Mouse (Mus musculus) liver, embryonic 16.5 days (tissue): Measurements from ENCODE around the gene Tmem115. TPM values are rescaled to one million over a fixed set of nuclear protein-coding genes. Genes with fewer than 3 reads are reported as not detected.

Experiments
- ATAC-seq: fragments of 200-750 bp; cut with Nextera tagmentation; 2 replicates; pipeline ENCODE4 v1.8.0; 2017; ENCODE audit warnings: low read depth, mild to moderate bottlenecking, moderate number of reproducible peaks, moderate library complexity
- H3K27ac ChIP-seq: fragments of 300-500 bp; sonication (generic); 2 replicates; pipeline ENCODE4 v1.5.1; 2014; ENCODE audit warnings: mild to moderate bottlenecking, low read length
- H3K27me3 ChIP-seq: fragments of 300-500 bp; sonication (generic); 2 replicates; pipeline ENCODE4 v1.6.1; 2014; ENCODE audit warnings: low read depth, low read length, mixed read lengths; ENCODE audit not compliant: control insufficient read depth, insufficient read depth
- H3K36me3 ChIP-seq: fragments of 300-500 bp; sonication (generic); 2 replicates; pipeline ENCODE4 v1.6.1; 2014; ENCODE audit warnings: mild to moderate bottlenecking; ENCODE audit not compliant: control insufficient read depth, insufficient read depth
- H3K4me1 ChIP-seq: fragments of 300-500 bp; sonication (generic); 2 replicates; pipeline ENCODE4 v1.6.1; 2014; ENCODE audit warnings: low read depth, low read length, mixed read lengths; ENCODE audit not compliant: control insufficient read depth
- H3K4me2 ChIP-seq: fragments of 300-500 bp; sonication (generic); 2 replicates; pipeline ENCODE4 v1.6.1; 2014; ENCODE audit warnings: low read depth, low read length, mixed read lengths
- H3K4me3 ChIP-seq: fragments of 300-500 bp; sonication (generic); 2 replicates; pipeline ENCODE4 v1.5.1; 2014; ENCODE audit warnings: low read depth, mild to moderate bottlenecking, low read length
- H3K9ac ChIP-seq: fragments of 300-500 bp; sonication (generic); 2 replicates; pipeline ENCODE4 v1.6.1; 2014; ENCODE audit warnings: low read depth, low read length
- H3K9me3 ChIP-seq: fragments of 300-500 bp; sonication (generic); replicated peaks from 2 replicates; pipeline ENCODE4 v1.6.1; 2016; ENCODE audit warnings: low read length; ENCODE audit not compliant: control insufficient read depth
- WGBS: fragments of 180-500 bp; shearing (Covaris S2); extraction: QIAGEN DNeasy Blood & Tissue Kit; methylation state at CpG from one replicate; pipeline ENCODE4 v1.1.7; 2014; ENCODE audit not compliant: insufficient replicate concordance; 5-methylcytosine and 5-hydroxymethylcytosine counted together
- polyA plus RNA-seq: library from polyadenylated mRNA; unstranded; fragments of >200 nt; fragmentation: Nextera tagmentation; extraction: Ambion mirVana; gene quantifications from 2 replicates; pipeline ENCODE4 v1.2.1, GENCODE M21; 2015

Tmem115 gene
- polyA plus RNA-seq, 1 experiment from 2014 or later: 14.3 TPM

DNA sequence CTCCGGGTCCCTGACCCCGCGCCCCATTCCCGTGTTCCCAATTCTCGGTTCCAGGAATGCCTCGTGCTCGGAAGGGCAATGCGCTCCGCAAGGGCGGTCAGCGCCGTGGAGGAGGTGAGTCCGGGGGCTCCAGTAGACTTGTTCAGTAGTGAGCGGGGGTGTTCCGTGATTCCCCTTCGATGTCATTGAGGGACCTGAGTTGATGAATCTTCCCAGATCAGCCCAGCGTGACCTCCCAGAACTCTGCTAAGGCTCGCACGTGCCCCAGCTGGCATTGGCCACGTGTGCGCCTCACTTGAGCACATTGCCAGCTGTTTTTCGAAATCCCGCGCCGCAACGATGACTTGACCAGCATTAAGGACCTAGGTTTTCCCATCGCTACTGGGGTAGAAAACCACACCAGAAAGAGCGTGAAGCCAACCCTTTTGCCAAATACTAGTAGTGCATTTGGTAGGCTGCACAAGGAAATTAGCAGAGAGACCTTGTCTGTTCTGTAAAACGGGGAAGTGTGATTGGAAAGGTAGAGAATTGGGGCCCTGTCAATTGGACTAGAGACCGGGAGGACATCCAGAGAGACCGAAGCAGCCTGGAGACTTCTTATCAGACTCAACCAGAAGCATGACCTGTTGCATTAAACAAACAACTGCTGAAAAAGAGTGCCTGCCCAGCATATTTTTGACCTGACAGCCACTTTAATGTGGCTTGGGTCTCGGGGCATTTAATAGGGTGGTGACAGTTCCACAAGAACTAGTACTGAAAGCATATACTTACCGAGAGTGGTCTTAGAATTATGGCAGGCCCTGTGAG lies 54.3 kb downstream of the Tmem115 start:
- Histone ChIP-seq H3K4me1 (peaks cover 37% of the 10 kb centered on the region), H3K4me2 (peak overlapping the region; percentile 83), H3K27ac (peak overlapping the region; percentile 94), H3K27me3 (no peaks in the 10 kb centered on the region), H3K36me3 (peaks cover 39% of the 10 kb centered on the region), H3K9ac (peak overlapping the region; percentile 93), H3K9me3 (no peaks in the 10 kb centered on the region), H3K4me3 (peak overlapping the region; percentile 91)
- WGBS: under 1% methylated on average over 33 of the region's 33 CpGs
- peak; percentile 22 for ATAC-seq

Other genes with a start within 250 kb of the Tmem115 start
- 8.4 and 9.9 TPM in 2 replicates for gene Mapkapk3, start 244.1 kb upstream of the Tmem115 start, polyA plus RNA-seq
- gene Cish, start 237.9 kb upstream of the Tmem115 start, polyA plus RNA-seq: 10.0 and 10.7 TPM in 2 replicates
- gene Hemk1, start 195.6 kb upstream of the Tmem115 start, polyA plus RNA-seq: 2.9 TPM in 2 replicates
- gene 6430571L13Rik, start 193.3 kb upstream of the Tmem115 start, polyA plus RNA-seq: 0.07 and 0.18 TPM in 2 replicates
- gene Cacna2d2, start 134.3 kb upstream of the Tmem115 start, polyA plus RNA-seq: not detected in 2 replicates
- gene Cyb561d2, start 8.2 kb downstream of the Tmem115 start, polyA plus RNA-seq: 10.6 and 11.2 TPM in 2 replicates
- 12.1 and 12.5 TPM in 2 replicates for gene Nprl2, start 8.3 kb downstream of the Tmem115 start, polyA plus RNA-seq
- 1.7 and 2.4 TPM in 2 replicates for gene Zmynd10, start 13.4 kb downstream of the Tmem115 start, polyA plus RNA-seq
- gene Rassf1, start 17.6 kb downstream of the Tmem115 start, polyA plus RNA-seq: 15.9 and 16.5 TPM in 2 replicates
- gene Tusc2, start 29.3 kb downstream of the Tmem115 start, polyA plus RNA-seq: 29.1 and 29.4 TPM in 2 replicates
- 48.9 and 50.2 TPM in 2 replicates for gene Hyal2, start 34.0 kb downstream of the Tmem115 start, polyA plus RNA-seq
- 3.3 and 3.8 TPM in 2 replicates for gene Hyal1, start 43.0 kb downstream of the Tmem115 start, polyA plus RNA-seq
- gene Naa80, start 44.9 kb downstream of the Tmem115 start, polyA plus RNA-seq: 10.5 and 14.1 TPM in 2 replicates
- 0.89 and 0.96 TPM in 2 replicates for gene Hyal3, start 46.9 kb downstream of the Tmem115 start, polyA plus RNA-seq
- 145 and 166 TPM in 2 replicates for gene Ifrd2, start 53.7 kb downstream of the Tmem115 start, polyA plus RNA-seq
- 0.33 and 1.4 TPM in 2 replicates for gene Sema3b, start 75.3 kb downstream of the Tmem115 start, polyA plus RNA-seq
- gene Gnai2, start 101.4 kb downstream of the Tmem115 start, polyA plus RNA-seq: 144 and 153 TPM in 2 replicates
- gene Slc38a3, start 135.6 kb downstream of the Tmem115 start, polyA plus RNA-seq: 60.1 and 75.2 TPM in 2 replicates
- gene Gnat1, start 145.8 kb downstream of the Tmem115 start, polyA plus RNA-seq: 1.1 and 1.3 TPM in 2 replicates
- 0.41 and 0.86 TPM in 2 replicates for gene Sema3f, start 176.5 kb downstream of the Tmem115 start, polyA plus RNA-seq
- 72.7 and 78.3 TPM in 2 replicates for gene Rbm5, start 237.1 kb downstream of the Tmem115 start, polyA plus RNA-seq